Mouse (Mus musculus): Measurements from ENCODE around the gene Pard6a. TPM values are rescaled to one million over a fixed set of nuclear protein-coding genes. Genes with fewer than 3 reads are reported as not detected.

The Pard6a gene
- polyA plus RNA-seq (2015; fragmentation: Nextera tagmentation; extraction: Ambion mirVana), result 17.5 and 20.4 TPM in 2 replicates

GRCm38 (mm10) chr8:105700966-105701824 lies at the start of gene Pard6a, which contains the start of gene Acd:
TSS of gene Pard6a (plus strand) at chr8:105701148.
TSS of gene Acd (minus strand) at chr8:105701102.
- peak; percentile 81 for ATAC-seq (ENCODE audit: insufficient number of reproducible peaks, low FRiP score, low TSS enrichment, low read depth)
- H3K4me2 ChIP-seq (replicated peaks), result peak within 1 kb of the TSS; percentile 93
- H3K4me3 ChIP-seq (replicated peaks), result peak within 1 kb of the TSS; percentile 71
- peak within 1 kb of the TSS; percentile 52 for H3K9ac ChIP-seq
- H3K9me3 ChIP-seq (replicated peaks), result no peaks in the 10 kb centered on the region
- under 1% methylated on average over 60 of the region's 60 CpGs for WGBS
- peak within 1 kb of the TSS; percentile 96 for H3K27ac ChIP-seq (replicated peaks)
- peaks cover 25% of the 10 kb centered on the region for H3K4me1 ChIP-seq
- peaks cover 42% of the 10 kb centered on the region for H3K36me3 ChIP-seq
- H3K27me3 ChIP-seq, result no peaks in the 10 kb centered on the region

GRCm38 (mm10) chr8:105657641-105658040 lies 43.3 kb upstream of the Pard6a start:
- no peak for ATAC-seq (ENCODE audit: insufficient number of reproducible peaks, low FRiP score, low TSS enrichment, low read depth)
- no peaks in the 10 kb centered on the region for H3K27me3 ChIP-seq

GRCm38 (mm10) chr8:105661167-105661566 lies 39.8 kb upstream of the Pard6a start:
- no peak for ATAC-seq (ENCODE audit: insufficient number of reproducible peaks, low FRiP score, low TSS enrichment, low read depth)
- Histone ChIP-seq H3K4me3 (replicated peaks) (no peak overlapping the region), H3K4me2 (replicated peaks) (no peak overlapping the region), H3K9ac (no peak overlapping the region), H3K27me3 (no peaks in the 10 kb centered on the region), H3K36me3 (peaks cover 23% of the 10 kb centered on the region), H3K4me1 (no peaks in the 10 kb centered on the region), H3K9me3 (replicated peaks) (no peaks in the 10 kb centered on the region), H3K27ac (replicated peaks) (no peak overlapping the region)
- 77% methylated on average over 3 of the region's 3 CpGs for WGBS

More at GRCm38 (mm10) chr8:105657641-105658040, 43.3 kb upstream of the Pard6a start:
- no peak overlapping the region for H3K9ac ChIP-seq
- peaks cover 15% of the 10 kb centered on the region for H3K36me3 ChIP-seq
- H3K4me3 ChIP-seq (replicated peaks), result no peak overlapping the region
- H3K27ac ChIP-seq (replicated peaks), result no peak overlapping the region
- H3K4me1 ChIP-seq, result no peaks in the 10 kb centered on the region
- H3K9me3 ChIP-seq (replicated peaks), result no peaks in the 10 kb centered on the region
- no peak overlapping the region for H3K4me2 ChIP-seq (replicated peaks)

- no peak overlapping the region for H3K9ac ChIP-seq
- no peak overlapping the region for H3K27ac ChIP-seq (replicated peaks)
- H3K4me2 ChIP-seq (replicated peaks), result no peak overlapping the region
- H3K36me3 ChIP-seq, result peaks cover 92% of the 10 kb centered on the region
- WGBS, result 88% methylated on average over 1 of the region's 1 CpGs
- H3K9me3 ChIP-seq (replicated peaks), result no peaks in the 10 kb centered on the region
- no peak overlapping the region for H3K4me3 ChIP-seq (replicated peaks)
- no peaks in the 10 kb centered on the region for H3K27me3 ChIP-seq
- no peaks in the 10 kb centered on the region for H3K4me1 ChIP-seq
- ATAC-seq (ENCODE audit: insufficient number of reproducible peaks, low FRiP score, low TSS enrichment, low read depth), result no peak
These were observed 23.1 kb upstream of the Pard6a start for GRCm38 (mm10) chr8:105677891-105678290.

- Histone ChIP-seq H3K4me2 (replicated peaks) (no peak overlapping the region), H3K9ac (no peak overlapping the region), H3K4me3 (replicated peaks) (no peak overlapping the region), H3K4me1 (peaks cover 8% of the 10 kb centered on the region; the same call in 1 of the 2 replicates), H3K27ac (replicated peaks) (no peak overlapping the region), H3K36me3 (peaks cover 44% of the 10 kb centered on the region), H3K27me3 (no peaks in the 10 kb centered on the region), H3K9me3 (replicated peaks) (no peaks in the 10 kb centered on the region)
- WGBS, result 71% methylated on average over 7 of the region's 7 CpGs
- ATAC-seq (ENCODE audit: insufficient number of reproducible peaks, low FRiP score, low TSS enrichment, low read depth), result no peak
These were observed 15.6 kb upstream of the Pard6a start for GRCm38 (mm10) chr8:105685325-105685724.

- H3K27me3 ChIP-seq, result no peaks in the 10 kb centered on the region
- peak within 1 kb of the TSS; percentile 32; the same call in 1 of the 2 replicates for H3K4me2 ChIP-seq (replicated peaks)
- ATAC-seq (ENCODE audit: insufficient number of reproducible peaks, low FRiP score, low TSS enrichment, low read depth), result 0 out of 2 replicates have a peak, but pooled peaks have one; percentile 12
- H3K27ac ChIP-seq (replicated peaks), result no peak within 1 kb of the TSS
- peaks cover 8% of the 10 kb centered on the region; the same call in 1 of the 2 replicates for H3K4me1 ChIP-seq
- no peaks in the 10 kb centered on the region for H3K9me3 ChIP-seq (replicated peaks)
- peaks cover 40% of the 10 kb centered on the region for H3K36me3 ChIP-seq
- 7% methylated on average over 26 of the region's 26 CpGs for WGBS
- no peak within 1 kb of the TSS for H3K9ac ChIP-seq
- peak within 1 kb of the TSS; percentile 10; the same call in 1 of the 2 replicates for H3K4me3 ChIP-seq (replicated peaks)
These were observed 15.1 kb upstream of the Pard6a start, which contains the start of gene Carmil2 for GRCm38 (mm10) chr8:105685796-105686308. TSS of gene Carmil2 (plus strand) at chr8:105686274.

- Histone ChIP-seq H3K9me3 (replicated peaks) (no peaks in the 10 kb centered on the region), H3K27me3 (no peaks in the 10 kb centered on the region), H3K9ac (no peak overlapping the region), H3K36me3 (peaks cover 33% of the 10 kb centered on the region), H3K4me2 (replicated peaks) (no peak overlapping the region), H3K4me1 (peaks cover 8% of the 10 kb centered on the region; the same call in 1 of the 2 replicates), H3K27ac (replicated peaks) (no peak overlapping the region), H3K4me3 (replicated peaks) (no peak overlapping the region)
- WGBS, result 55% methylated on average over 6 of the region's 6 CpGs
- no peak for ATAC-seq (ENCODE audit: insufficient number of reproducible peaks, low FRiP score, low TSS enrichment, low read depth)
These were observed 14.4 kb upstream of the Pard6a start for GRCm38 (mm10) chr8:105686551-105686950.

- Histone ChIP-seq H3K27me3 (no peaks in the 10 kb centered on the region), H3K4me1 (peaks cover 8% of the 10 kb centered on the region; the same call in 1 of the 2 replicates), H3K4me3 (replicated peaks) (no peak overlapping the region), H3K9ac (no peak overlapping the region), H3K27ac (replicated peaks) (no peak overlapping the region), H3K4me2 (replicated peaks) (no peak overlapping the region), H3K9me3 (replicated peaks) (no peaks in the 10 kb centered on the region), H3K36me3 (peaks cover 23% of the 10 kb centered on the region)
- WGBS, result 59% methylated on average over 8 of the region's 8 CpGs
- no peak for ATAC-seq (ENCODE audit: insufficient number of reproducible peaks, low FRiP score, low TSS enrichment, low read depth)
These were observed 13.4 kb upstream of the Pard6a start for GRCm38 (mm10) chr8:105687512-105687911.

- Histone ChIP-seq H3K4me3 (replicated peaks) (no peak overlapping the region), H3K9ac (no peak overlapping the region), H3K9me3 (replicated peaks) (no peaks in the 10 kb centered on the region), H3K4me2 (replicated peaks) (no peak overlapping the region), H3K27ac (replicated peaks) (no peak overlapping the region), H3K27me3 (no peaks in the 10 kb centered on the region), H3K4me1 (peaks cover 8% of the 10 kb centered on the region; the same call in 1 of the 2 replicates), H3K36me3 (peaks cover 15% of the 10 kb centered on the region)
- WGBS, result 64% methylated on average over 14 of the region's 14 CpGs
- ATAC-seq (ENCODE audit: insufficient number of reproducible peaks, low FRiP score, low TSS enrichment, low read depth), result no peak
These were observed 12.7 kb upstream of the Pard6a start for GRCm38 (mm10) chr8:105688242-105688752.

- Histone ChIP-seq H3K4me2 (replicated peaks) (no peak overlapping the region), H3K27ac (replicated peaks) (no peak overlapping the region), H3K4me3 (replicated peaks) (no peak overlapping the region), H3K9me3 (replicated peaks) (no peaks in the 10 kb centered on the region), H3K9ac (no peak overlapping the region), H3K27me3 (0 out of 2 replicates have a peak, but pooled peaks cover 4% of the 10 kb centered on the region), H3K36me3 (0 out of 2 replicates have a peak, but pooled peaks cover 4% of the 10 kb centered on the region), H3K4me1 (peaks cover 18% of the 10 kb centered on the region)
- ATAC-seq (ENCODE audit: insufficient number of reproducible peaks, low FRiP score, low TSS enrichment, low read depth), result no peak
- WGBS, result 59% methylated on average over 35 of the region's 35 CpGs
These were observed 11.5 kb upstream of the Pard6a start for GRCm38 (mm10) chr8:105689256-105689982.

GRCm38 (mm10) chr8:105689983-105690360 lies 11.0 kb upstream of the Pard6a start:
- peaks cover 19% of the 10 kb centered on the region for H3K4me1 ChIP-seq
- 86% methylated on average over 9 of the region's 9 CpGs for WGBS
- no peaks in the 10 kb centered on the region for H3K9me3 ChIP-seq (replicated peaks)
- H3K4me3 ChIP-seq (replicated peaks), result no peak overlapping the region
- H3K9ac ChIP-seq, result no peak overlapping the region
- H3K27me3 ChIP-seq, result 0 out of 2 replicates have a peak, but pooled peaks cover 4% of the 10 kb centered on the region
- H3K27ac ChIP-seq (replicated peaks), result no peak overlapping the region
- no peak for ATAC-seq (ENCODE audit: insufficient number of reproducible peaks, low FRiP score, low TSS enrichment, low read depth)
- H3K36me3 ChIP-seq, result no peaks in the 10 kb centered on the region
- H3K4me2 ChIP-seq (replicated peaks), result no peak overlapping the region

Measured in embryonic facial prominence, embryonic 15.5 days (tissue).